Mouse (Mus musculus) inflammation-experienced regulatory T-cells (primary cell): ENCODE measurements around the gene Mrps21. TPM values are rescaled to one million over a fixed set of nuclear protein-coding genes. Genes with fewer than 3 reads are reported as not detected.

Source experiments
- polyA plus RNA-seq, 2 experiments: library from polyadenylated mRNA; unstranded; fragments of 100-300 nt; shearing (Covaris generic); gene quantifications; one replicate each; pipeline ENCODE4 v1.2.1; 2017

Mrps21 gene
- 100 to 1,000 TPM; 201 to 205 TPM for polyA plus RNA-seq

DNA sequence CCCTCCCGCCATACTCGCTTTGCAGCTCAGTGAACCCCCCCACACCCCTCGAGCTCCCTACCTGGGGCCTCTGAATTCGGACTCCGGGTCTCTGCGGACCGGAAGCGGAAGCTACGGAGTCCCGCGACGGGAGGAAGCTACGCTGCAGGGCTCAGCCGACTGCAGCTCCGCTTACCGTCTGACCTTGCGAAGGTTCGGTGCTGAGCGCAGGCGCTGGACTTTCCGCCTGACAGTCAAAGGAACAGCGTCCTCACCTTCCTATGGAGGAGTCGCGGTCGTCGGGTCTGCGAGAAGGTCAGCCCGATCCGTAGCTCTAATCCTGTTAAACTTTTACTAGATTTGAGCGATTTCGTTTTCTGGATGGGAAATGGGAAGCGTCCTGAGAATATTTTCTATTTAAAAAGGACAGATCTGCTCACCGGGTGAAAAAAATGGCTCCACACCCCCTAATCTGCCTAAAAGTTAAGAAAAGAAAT lies at the start of gene Mrps21:
Mrps21 (minus strand) TSS at position 128 of the 476 bp plus-strand sequence.

GRCm38 (mm10) chr3:95904568-95904967 lies 33.2 kb upstream of the Mrps21 start, which contains the start of gene Car14:
Gene Car14, minus strand, starts transcription at chr3:95904691.

DNA sequence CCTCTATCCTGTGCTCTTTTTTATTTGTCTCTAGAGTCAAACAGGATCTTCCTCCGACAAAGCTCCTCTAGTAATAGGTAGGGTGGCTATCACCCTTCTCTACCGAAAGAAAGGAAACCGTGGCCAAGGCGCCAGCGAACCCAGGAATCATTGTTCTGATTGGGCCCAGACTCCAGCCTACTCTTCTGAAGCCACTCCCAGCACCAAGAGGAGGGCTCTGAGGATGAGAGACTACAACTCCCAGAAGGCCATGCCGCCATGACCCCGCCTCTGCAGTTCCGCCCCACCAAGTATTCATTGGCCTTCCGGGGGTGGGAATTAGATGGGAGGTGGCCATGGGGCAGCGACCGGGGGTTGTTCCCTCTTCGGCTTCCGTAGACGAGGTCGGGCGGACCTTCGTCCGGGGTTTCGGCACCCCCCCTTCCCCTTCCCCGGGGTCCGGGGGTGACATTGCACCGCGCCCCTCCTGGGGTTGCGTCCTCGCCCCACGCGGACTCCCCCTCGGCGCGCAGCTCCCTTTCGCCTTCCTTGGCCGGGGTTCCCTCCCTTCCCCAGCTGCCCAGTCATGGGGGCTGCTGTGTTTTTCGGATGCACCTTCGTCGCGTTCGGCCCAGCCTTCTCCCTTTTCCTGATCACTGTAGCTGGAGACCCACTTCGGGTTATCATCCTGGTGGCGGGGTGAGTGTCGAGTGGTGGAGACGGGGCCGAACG lies 22.4 kb upstream of the Mrps21 start, which contains the start of gene Aph1a:
Aph1a (plus strand) TSS at position 364 of the 711 bp plus-strand sequence.

DNA sequence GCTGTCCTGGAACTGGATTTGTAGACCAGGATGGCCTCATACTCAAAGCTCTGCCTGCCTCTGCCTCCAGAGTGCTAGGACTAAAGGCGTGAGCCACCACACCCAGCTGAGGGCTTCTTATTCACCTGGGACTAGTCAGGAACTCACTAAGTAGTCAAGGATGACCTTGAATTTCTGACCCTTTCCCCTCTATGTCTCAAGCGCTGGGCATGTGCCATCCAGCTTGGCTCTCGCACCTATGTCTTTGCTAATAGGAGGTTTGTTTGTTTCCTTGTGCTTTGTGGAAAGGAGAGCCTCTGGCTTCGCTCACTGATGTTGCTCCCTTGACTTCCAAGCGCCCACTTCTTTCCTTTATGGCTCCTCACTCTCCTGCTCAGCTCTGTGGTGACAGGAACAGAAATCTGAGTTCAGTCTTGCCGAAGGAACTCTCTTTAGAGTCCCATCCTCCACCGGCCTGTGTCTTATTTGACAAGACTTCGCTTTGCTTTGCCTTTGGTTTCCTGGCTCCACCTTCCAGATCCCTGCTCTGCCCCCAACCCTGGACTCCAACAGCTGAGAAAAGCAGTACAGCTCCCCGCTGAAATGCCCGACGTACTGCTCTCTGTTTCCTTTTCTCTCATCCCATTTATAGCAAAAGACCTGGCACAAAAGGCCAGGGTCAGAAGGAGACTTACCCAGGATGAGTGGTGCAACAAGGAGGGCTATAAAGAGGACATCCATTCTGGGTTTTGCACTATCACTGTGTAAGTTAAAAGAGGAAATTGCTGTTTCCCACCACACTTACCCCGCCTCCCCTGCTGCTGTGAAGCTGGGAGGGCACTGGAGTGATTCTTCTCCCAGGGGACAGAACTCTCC lies 20.1 kb upstream of the Mrps21 start, which contains the start of gene BC028528:
BC028528 (minus strand) TSS at position 795 of the 855 bp plus-strand sequence.

DNA sequence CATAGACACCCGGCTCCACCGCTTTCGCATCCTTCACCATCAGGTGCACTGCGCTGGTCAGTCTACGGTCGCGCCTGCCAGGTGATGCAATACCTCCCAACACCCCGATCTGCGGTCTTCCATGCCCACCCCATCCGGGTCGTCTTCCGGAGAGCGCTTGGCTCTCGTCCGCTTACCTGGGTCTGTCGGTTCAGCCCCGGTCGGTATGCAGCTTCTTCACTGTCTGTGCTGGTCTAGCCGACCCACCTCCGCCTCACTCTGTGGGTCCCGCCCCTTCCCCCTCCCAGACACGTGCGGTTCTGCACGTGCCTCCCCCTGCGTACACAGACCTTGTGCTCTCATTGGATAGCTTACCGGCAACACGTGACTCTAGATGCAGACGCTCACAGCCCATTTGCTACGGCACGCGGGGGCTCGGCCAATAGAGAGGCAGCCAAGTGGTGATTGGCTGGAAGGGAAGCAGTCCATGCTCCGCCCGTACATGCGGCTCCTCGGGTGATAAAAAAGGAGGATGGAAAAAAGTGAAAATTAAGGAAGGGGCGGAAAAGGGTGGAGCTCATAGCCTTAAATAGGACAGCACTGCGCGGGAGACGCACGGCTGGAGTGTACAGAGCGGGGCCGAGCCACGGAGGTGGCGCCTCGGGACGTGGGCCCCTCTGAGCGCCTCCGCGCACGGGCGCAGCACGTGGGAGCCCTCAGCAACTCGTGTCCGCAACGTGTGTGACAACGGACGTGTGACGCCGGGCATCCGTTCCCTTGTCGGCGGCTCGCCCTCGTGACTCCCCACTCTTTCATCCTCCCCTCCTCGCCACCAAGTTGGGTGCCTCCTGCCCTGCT lies 10.9 kb upstream of the Mrps21 start, which contains the start of gene Ciart:
Ciart (minus strand) TSS at position 273 of the 837 bp plus-strand sequence.

GRCm38 (mm10) chr3:95855502-95856089 lies 15.7 kb downstream of the Mrps21 start, which contains the start of gene Prpf3:
Gene Prpf3, minus strand, starts transcription at chr3:95855885.

GRCm38 (mm10) chr3:95818571-95819288 lies 52.6 kb downstream of the Mrps21 start, which contains the start of gene Rprd2:
Gene Rprd2, minus strand, starts transcription at chr3:95818863.

Other genes with a start within 250 kb of the Mrps21 start
- 10 to 100 TPM; 78.8 to 82.8 TPM for gene Ensa, start 246.5 kb downstream of the Mrps21 start, polyA plus RNA-seq
- gene Mcl1, start 212.7 kb downstream of the Mrps21 start, polyA plus RNA-seq: 100 to 1,000 TPM; 462 to 507 TPM
- gene Adamtsl4, start 183.6 kb downstream of the Mrps21 start, polyA plus RNA-seq: 10 to 100 TPM; 10.7 to 17.7 TPM
- gene Ecm1, start 131.9 kb downstream of the Mrps21 start, polyA plus RNA-seq: 100 to 1,000 TPM; 147 to 151 TPM
- gene Tars2, start 111.3 kb downstream of the Mrps21 start, polyA plus RNA-seq: 10 to 100 TPM; 76.4 to 81.3 TPM
- gene Rprd2, start 52.7 kb downstream of the Mrps21 start, polyA plus RNA-seq: 10 to 100 TPM; 27.2 to 27.6 TPM
- gene Prpf3, start 15.6 kb downstream of the Mrps21 start, polyA plus RNA-seq: 10 to 100 TPM; 57.4 to 73.7 TPM
- 10 to 100 TPM in 1 of 2 experiments, 1 to 10 TPM in 1; 7.7 to 11.6 TPM for gene Ciart, start 10.7 kb upstream of the Mrps21 start, polyA plus RNA-seq
- gene BC028528, start 20.5 kb upstream of the Mrps21 start, polyA plus RNA-seq: 1 to 10 TPM in 1 of 2 experiments, under 1 TPM in 1; 0.52 to 2.7 TPM
- 10 to 100 TPM; 47.8 to 56.0 TPM for gene Aph1a, start 22.4 kb upstream of the Mrps21 start, polyA plus RNA-seq
- not detected for gene Car14, start 33.2 kb upstream of the Mrps21 start, polyA plus RNA-seq
- 100 to 1,000 TPM; 154 to 215 TPM for gene Anp32e, start 57.7 kb upstream of the Mrps21 start, polyA plus RNA-seq
- 10 to 100 TPM; 11.5 to 14.0 TPM for gene Plekho1, start 124.5 kb upstream of the Mrps21 start, polyA plus RNA-seq
- gene Vps45, start 186.9 kb upstream of the Mrps21 start, polyA plus RNA-seq: 10 to 100 TPM; 22.0 to 26.8 TPM
- gene Otud7b, start 233.0 kb upstream of the Mrps21 start, polyA plus RNA-seq: 10 to 100 TPM; 16.6 to 20.0 TPM